Mouse (Mus musculus) midbrain, postnatal 0 days (tissue): ENCODE data around the gene Slc30a1. TPM values are rescaled to one million over a fixed set of nuclear protein-coding genes. Genes with fewer than 3 reads are reported as not detected.

Source experiments
- ATAC-seq: fragments of 200-750 bp; cut with Nextera tagmentation; 2 replicates; pipeline ENCODE4 v1.8.0; 2017; ENCODE audit warnings: moderate number of reproducible peaks, mild to moderate bottlenecking, moderate TSS enrichment, moderate library complexity; ENCODE audit not compliant: low FRiP score
- DNase-seq: peaks from one replicate; pipeline ENCODE4 v3.0.0-alpha.2; 2015; ENCODE audit warnings: low spot score
- H3K27ac ChIP-seq: fragments of 300-500 bp; sonication (generic); 2 replicates; pipeline ENCODE4 v1.5.1; 2014; ENCODE audit warnings: low read depth, mild to moderate bottlenecking, low read length, mixed read lengths
- H3K27me3 ChIP-seq: fragments of 300-500 bp; sonication (generic); 2 replicates; pipeline ENCODE4 v1.6.1; 2014; ENCODE audit warnings: low read length, control low read depth, mixed read lengths; ENCODE audit not compliant: insufficient read depth
- H3K36me3 ChIP-seq: fragments of 300-500 bp; sonication (generic); 2 replicates; pipeline ENCODE4 v1.6.1; 2014; ENCODE audit warnings: low read length, control low read depth, mixed read lengths; ENCODE audit not compliant: insufficient read depth
- H3K4me1 ChIP-seq: fragments of 300-500 bp; sonication (generic); 2 replicates; pipeline ENCODE4 v1.6.1; 2014; ENCODE audit warnings: mild to moderate bottlenecking, control low read depth, antibody characterized with exemption, low read length, mixed read lengths; ENCODE audit not compliant: insufficient read depth
- H3K4me2 ChIP-seq: fragments of 300-500 bp; sonication (generic); 2 replicates; pipeline ENCODE4 v1.6.1; 2014; ENCODE audit warnings: low read depth, mild to moderate bottlenecking, low read length, mixed read lengths; ENCODE audit not compliant: poor library complexity, severe bottlenecking
- H3K4me3 ChIP-seq: fragments of 300-500 bp; sonication (generic); 2 replicates; pipeline ENCODE4 v1.5.1; 2014; ENCODE audit warnings: low read depth, mild to moderate bottlenecking, low read length, moderate library complexity
- H3K9ac ChIP-seq: fragments of 300-500 bp; sonication (generic); replicated peaks from 2 replicates; pipeline ENCODE4 v1.6.1; 2014; ENCODE audit warnings: mild to moderate bottlenecking, low read length, moderate library complexity, mixed read lengths; ENCODE audit not compliant: poor library complexity, severe bottlenecking
- H3K9me3 ChIP-seq: fragments of 300-500 bp; sonication (generic); 2 replicates; pipeline ENCODE4 v1.6.1; 2016; ENCODE audit warnings: low read length, control low read depth
- CTCF ChIP-seq: IDR thresholded peaks from 2 replicates; pipeline ENCODE4 v1.5.1; 2016; ENCODE audit warnings: antibody characterized with exemption, mild to moderate bottlenecking
- WGBS: fragments of 180-500 bp; shearing (Covaris S2); extraction: QIAGEN DNeasy Blood & Tissue Kit; methylation state at CpG from one replicate; pipeline ENCODE4 v1.1.7; 2014; 5-methylcytosine and 5-hydroxymethylcytosine counted together
- polyA plus RNA-seq: library from polyadenylated mRNA; unstranded; fragments of >200 nt; fragmentation: Nextera tagmentation; extraction: Ambion mirVana; gene quantifications from 2 replicates; pipeline ENCODE4 v1.2.1, GENCODE M21; 2015
- total RNA-seq: library from RNA; depleted of rRNA; stranded (reverse); fragments of >200 nt; gene quantifications from 2 replicates; pipeline ENCODE4 v1.2.3, GENCODE M21; 2014

Slc30a1 gene
- total and polyA plus RNA-seq, 2 experiments from 2014 or later, result 5.1 to 21.9 TPM

DNA sequence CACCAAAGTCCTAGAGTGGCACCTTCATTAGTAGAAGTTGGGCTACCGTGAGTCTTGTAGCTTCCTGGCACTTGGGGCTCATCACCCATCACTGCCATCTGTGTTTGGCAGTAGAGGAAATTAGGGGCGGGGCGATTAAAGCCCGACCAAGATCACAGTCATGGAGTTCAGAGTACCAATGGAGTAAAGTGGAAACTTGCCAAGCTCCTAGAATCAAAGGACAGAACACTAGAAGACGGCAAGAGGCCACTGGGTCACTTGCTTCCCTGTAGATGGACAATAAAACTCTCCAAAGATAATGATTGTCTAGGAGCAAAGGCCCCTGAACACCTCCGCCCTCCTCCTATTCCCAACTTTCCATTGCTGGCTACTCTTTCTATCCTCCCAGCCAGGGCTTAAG lies 14.7 kb upstream of the Slc30a1 start:
- no peaks in the 10 kb centered on the region for H3K9me3 ChIP-seq
- TF ChIP-seq CTCF, result no peak
- H3K4me3 ChIP-seq, result no peak overlapping the region
- no peaks in the 10 kb centered on the region for H3K27me3 ChIP-seq
- no peaks in the 10 kb centered on the region for H3K36me3 ChIP-seq
- H3K27ac ChIP-seq, result no peak overlapping the region
- ATAC-seq (no peak), DNase-seq (no peak)
- H3K4me2 ChIP-seq, result no peak overlapping the region
- H3K4me1 ChIP-seq, result no peaks in the 10 kb centered on the region
- H3K9ac ChIP-seq, result no peak overlapping the region
- WGBS, result 79% methylated on average over 6 of the region's 6 CpGs

DNA sequence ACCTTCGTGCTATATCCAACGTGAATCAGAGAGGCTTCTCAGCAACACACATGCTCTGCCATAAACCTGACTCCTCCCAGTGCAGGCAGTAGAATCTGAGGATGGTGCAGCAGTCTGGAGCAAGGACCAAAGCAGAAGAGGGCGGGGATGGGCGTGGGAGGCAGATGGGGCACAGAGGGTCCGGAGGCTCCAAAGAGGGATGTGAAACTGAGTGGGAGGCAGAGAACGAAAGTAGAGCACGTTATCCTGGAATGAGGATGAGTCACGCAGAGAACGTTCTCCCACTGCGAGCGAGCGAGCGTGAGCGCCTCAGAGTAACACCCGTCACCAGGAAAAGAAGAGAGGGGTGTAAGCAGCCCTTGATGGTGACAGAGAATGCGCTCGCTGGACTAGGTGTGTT lies 12.2 kb upstream of the Slc30a1 start:
- TF ChIP-seq CTCF, result no peak
- no peaks in the 10 kb centered on the region for H3K4me1 ChIP-seq
- 80% methylated on average over 17 of the region's 17 CpGs for WGBS
- no peak overlapping the region for H3K9ac ChIP-seq
- no peak overlapping the region for H3K4me3 ChIP-seq
- no peaks in the 10 kb centered on the region for H3K9me3 ChIP-seq
- H3K27ac ChIP-seq, result no peak overlapping the region
- H3K36me3 ChIP-seq, result no peaks in the 10 kb centered on the region
- H3K27me3 ChIP-seq, result no peaks in the 10 kb centered on the region
- no peak for DNase-seq
- H3K4me2 ChIP-seq, result no peak overlapping the region
- ATAC-seq, result no peak

DNA sequence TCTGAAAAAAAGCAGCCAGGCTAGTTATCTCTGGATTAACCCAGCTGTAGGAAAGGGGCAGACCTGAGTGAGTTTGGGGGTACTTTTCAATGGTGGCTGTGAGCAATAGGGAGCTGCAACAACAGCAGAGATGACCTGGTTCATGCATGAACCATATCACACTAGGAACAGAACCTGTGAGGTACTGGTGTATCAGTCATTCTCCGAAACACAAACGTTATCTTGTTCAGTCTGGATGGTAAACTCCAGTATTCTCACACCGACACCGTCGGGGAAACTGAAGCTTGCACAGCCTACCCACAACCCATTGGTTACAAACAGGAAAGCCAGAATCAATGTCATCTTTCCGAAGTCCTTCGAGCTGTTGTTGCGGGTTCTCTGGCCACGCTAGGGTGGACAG lies 11.7 kb upstream of the Slc30a1 start:
- H3K27ac ChIP-seq, result no peak overlapping the region
- 94% methylated on average over 9 of the region's 9 CpGs for WGBS
- H3K9ac ChIP-seq, result no peak overlapping the region
- no peaks in the 10 kb centered on the region for H3K9me3 ChIP-seq
- DNase-seq (no peak), ATAC-seq (no peak)
- H3K4me1 ChIP-seq, result no peaks in the 10 kb centered on the region
- H3K4me2 ChIP-seq, result no peak overlapping the region
- H3K27me3 ChIP-seq, result no peaks in the 10 kb centered on the region
- no peaks in the 10 kb centered on the region for H3K36me3 ChIP-seq
- TF ChIP-seq CTCF, result no peak
- H3K4me3 ChIP-seq, result no peak overlapping the region

DNA sequence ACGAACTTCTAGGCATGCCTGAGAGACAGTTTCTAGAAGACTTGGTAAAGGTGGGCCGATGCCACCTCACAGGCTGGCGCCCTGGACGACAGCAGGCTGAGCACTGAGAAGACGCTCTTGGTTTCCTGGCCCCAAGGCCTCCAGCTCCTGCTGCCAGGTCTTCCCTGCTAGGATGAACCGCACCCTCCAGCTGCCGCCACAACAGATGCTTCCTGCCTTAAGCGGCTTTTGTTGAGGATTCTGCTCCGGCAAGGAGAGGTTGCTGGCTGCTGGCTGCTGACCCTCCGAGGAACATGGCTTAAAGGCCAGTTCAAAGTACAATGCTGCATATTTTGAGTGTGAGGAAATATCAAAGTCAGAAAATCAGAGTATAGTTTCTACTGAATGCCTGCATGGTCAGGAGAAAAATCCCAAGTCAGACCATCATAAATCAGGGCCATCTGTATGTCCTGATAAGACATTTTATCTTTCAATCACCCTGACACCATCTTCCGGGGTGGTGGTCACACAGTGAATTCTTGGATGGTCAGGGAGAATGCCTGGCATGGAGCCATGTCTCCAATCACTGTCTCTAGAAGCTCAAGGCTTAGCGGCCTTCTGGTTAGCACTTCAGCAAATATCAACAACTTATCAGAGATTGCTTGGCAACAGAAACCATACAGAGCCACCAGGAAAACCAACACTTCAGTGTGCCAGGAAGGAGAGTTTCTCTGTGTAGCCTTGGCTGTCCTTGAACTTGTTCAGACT lies 9.6 kb upstream of the Slc30a1 start:
- no peak overlapping the region for H3K4me2 ChIP-seq
- ATAC-seq (no peak), DNase-seq (peak; percentile 33)
- TF ChIP-seq CTCF, result no peak
- H3K36me3 ChIP-seq, result no peaks in the 10 kb centered on the region
- no peak overlapping the region for H3K27ac ChIP-seq
- no peaks in the 10 kb centered on the region for H3K27me3 ChIP-seq
- H3K9ac ChIP-seq, result no peak overlapping the region
- H3K4me1 ChIP-seq, result no peaks in the 10 kb centered on the region
- 66% methylated on average over 12 of the region's 12 CpGs for WGBS
- H3K4me3 ChIP-seq, result no peak overlapping the region
- no peaks in the 10 kb centered on the region for H3K9me3 ChIP-seq

DNA sequence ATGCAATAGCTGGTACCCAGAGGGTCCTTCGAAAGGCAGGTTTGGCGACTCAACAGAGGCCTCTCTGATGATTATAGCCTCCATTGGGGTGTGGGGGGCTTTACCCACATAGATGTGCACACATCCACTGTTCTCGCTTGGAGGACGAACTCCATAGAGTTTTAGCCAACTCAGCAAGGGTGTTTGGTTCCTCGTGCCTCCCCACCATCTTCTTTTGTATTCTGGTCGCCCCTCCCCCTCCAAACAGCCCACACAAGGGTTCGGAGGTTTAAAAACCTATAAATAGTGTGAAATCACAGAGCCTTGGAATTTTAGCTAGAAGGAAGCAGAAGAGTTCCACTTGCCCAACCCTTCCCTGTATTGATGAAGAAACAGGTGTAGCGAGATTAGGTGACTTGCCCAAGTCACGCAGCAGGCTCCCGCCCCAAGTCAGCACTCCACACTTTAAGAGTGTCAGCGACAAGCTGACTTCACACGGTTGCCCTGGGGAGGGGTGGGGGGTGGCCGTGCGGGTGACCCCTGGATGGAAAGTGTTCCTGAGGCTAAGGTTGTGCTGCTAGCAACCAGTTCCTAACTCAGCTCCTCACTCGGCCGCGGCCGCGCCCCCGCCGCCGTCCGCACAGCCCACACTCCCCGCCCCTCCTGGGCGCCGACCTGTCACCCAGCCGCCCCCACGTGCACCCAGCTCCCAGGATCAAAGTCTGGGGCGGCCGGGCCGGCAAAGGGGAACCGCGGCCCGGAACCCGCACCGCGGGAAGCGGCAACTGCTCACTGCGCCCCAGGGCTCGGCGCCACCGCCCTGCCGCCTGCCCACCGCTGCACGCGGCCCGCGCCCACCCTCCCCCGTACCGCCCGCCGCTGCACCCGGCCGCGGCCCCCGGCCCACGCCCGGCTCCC lies 682 bp upstream of the Slc30a1 start:
- H3K27ac ChIP-seq, result peak overlapping the region; percentile 68
- H3K9ac ChIP-seq, result peak overlapping the region; percentile 82
- H3K36me3 ChIP-seq, result peaks cover 3% of the 10 kb centered on the region; the same call in 1 of the 2 replicates
- peak; percentile 61 for ATAC-seq
- no peaks in the 10 kb centered on the region for H3K27me3 ChIP-seq
- peaks cover 15% of the 10 kb centered on the region; the same call in 1 of the 2 replicates for H3K4me1 ChIP-seq
- H3K4me2 ChIP-seq, result peak overlapping the region; percentile 93
- peak overlapping the region; percentile 96 for H3K4me3 ChIP-seq
- no peak for TF ChIP-seq CTCF
- 5% methylated on average over 36 of the region's 58 CpGs for whole genome bisulfite sequencing
- no peak for DNase-seq
- no peaks in the 10 kb centered on the region for H3K9me3 ChIP-seq

DNA sequence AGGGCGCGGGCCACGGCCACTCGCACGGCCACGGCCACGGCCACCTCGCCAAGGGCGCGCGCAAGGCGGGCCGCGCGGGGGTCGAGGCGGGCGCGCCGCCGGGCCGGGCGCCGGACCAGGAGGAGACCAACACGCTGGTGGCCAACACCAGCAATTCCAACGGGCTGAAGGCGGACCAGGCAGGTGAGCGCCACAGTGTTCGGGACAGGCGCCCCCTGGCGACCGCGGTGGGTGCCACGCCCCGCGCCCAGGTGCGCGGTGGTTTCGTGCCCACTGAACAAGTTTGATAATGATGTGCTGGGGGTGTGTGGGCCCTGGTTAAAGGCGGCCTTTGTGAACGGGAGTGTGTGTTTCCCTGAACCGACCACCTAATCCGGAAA lies 854 bp downstream of the Slc30a1 start:
- peak; percentile 75 for TF ChIP-seq CTCF
- ATAC-seq, result peak; percentile 15
- WGBS, result under 1% methylated on average over 43 of the region's 43 CpGs
- peak overlapping the region; percentile 64 for H3K4me2 ChIP-seq
- peaks cover 3% of the 10 kb centered on the region; the same call in 1 of the 2 replicates for H3K36me3 ChIP-seq
- peak; percentile 64 for DNase-seq
- peak overlapping the region; percentile 94 for H3K27ac ChIP-seq
- H3K9me3 ChIP-seq, result no peaks in the 10 kb centered on the region
- H3K9ac ChIP-seq, result peak overlapping the region; percentile 90
- H3K4me1 ChIP-seq, result peaks cover 15% of the 10 kb centered on the region; the same call in 1 of the 2 replicates
- H3K4me3 ChIP-seq, result peak overlapping the region; percentile 96
- no peaks in the 10 kb centered on the region for H3K27me3 ChIP-seq
